Mouse (Mus musculus): ENCODE results near the gene Rnf34.

GRCm38 (mm10) chr5:122873573-122873972 lies 23.7 kb downstream of the Rnf34 start:
- TF ChIP-seq CTCF (conservative IDR thresholded peaks at IDR 0.05; ENCODE audit: insufficient read depth, insufficient read length, low read depth, low read length) = no peak
- TF ChIP-seq POLR2A (IDR thresholded peaks at IDR 0.05; ENCODE audit: low read depth, low read length) = no peak
